Mouse (Mus musculus) gastrocnemius, postnatal 14 days (tissue): Measurements from ENCODE around the gene Espl1. TPM values are rescaled to one million over a fixed set of nuclear protein-coding genes. Genes with fewer than 3 reads are reported as not detected.

Experiments
- DNase-seq: peaks from one replicate; pipeline ENCODE4 v3.0.0; 2021; ENCODE audit warnings: mixed read lengths
- intact Hi-C: fragments of 180-260 bp; cut with DNase I; formaldehyde crosslinking; loops from one replicate; pipeline ENCODE4 v1.15.1; 2025; ENCODE audit warnings: low total_unique reads
- long read RNA-seq, 2 experiments: library from polyadenylated mRNA; stranded (forward); transcript quantifications; one replicate each; pipeline ENCODE4 v2.0.0; 2021
- total RNA-seq, 2 experiments: library from RNA; stranded (reverse); gene quantifications; 2 replicates each; pipeline ENCODE4 v1.2.3; 2021

Espl1 gene
- total RNA-seq = 1 to 10 TPM; 1.1 to 4.1 TPM
- long read RNA-seq, experiment 1, partial matches to known transcripts = 1 of 1 reads
- long read RNA-seq, experiment 1, other reads (novel, unspliced or antisense) = 0 of 1 reads
- long read RNA-seq, experiment 2, full-length matches to known transcripts = 1 of 1 reads
- long read RNA-seq, experiment 2, partial matches to known transcripts = 0 of 1 reads
- long read RNA-seq, experiment 2, other reads (novel, unspliced or antisense) = 0 of 1 reads

DNA sequence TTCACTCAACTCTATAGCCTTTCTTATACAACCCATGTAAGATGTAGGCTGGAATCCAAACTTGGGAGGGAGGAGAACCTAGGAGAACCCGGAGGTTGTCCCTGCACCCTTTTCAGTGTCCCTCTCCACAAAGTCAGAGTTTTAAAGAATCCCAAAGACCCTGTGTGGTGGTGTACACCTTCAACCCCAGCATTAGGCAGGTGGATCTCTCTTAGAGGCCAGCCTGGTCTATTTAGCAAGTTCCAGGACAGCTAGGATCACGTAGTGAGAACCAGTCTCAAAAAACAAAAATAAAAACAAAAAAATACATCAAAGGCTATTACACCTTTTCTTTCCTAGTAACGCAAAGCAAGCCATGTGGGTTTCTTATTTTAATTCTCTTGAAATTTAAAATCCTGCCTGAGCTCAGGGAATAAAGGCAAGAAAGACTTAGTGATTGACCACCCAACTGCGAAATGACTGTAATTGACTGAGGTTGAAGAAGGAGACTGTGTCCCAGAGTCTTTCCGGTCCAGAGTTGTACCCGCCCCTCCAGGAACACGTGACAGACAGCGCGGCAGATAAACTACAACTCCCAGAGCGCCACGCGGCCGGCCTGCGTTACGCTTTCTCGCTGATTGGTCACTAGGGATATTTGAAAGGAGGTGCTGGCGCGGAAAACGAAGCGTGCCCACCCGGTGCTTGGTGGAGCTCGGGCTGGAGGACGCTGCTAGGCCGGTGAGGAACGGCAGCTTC lies at the start of gene Espl1:
Gene Espl1 (plus strand): TSS at position 634 of the 735 bp plus-strand sequence.
- peak; percentile 93 for DNase-seq
- intact Hi-C loops = no loop called here

DNA sequence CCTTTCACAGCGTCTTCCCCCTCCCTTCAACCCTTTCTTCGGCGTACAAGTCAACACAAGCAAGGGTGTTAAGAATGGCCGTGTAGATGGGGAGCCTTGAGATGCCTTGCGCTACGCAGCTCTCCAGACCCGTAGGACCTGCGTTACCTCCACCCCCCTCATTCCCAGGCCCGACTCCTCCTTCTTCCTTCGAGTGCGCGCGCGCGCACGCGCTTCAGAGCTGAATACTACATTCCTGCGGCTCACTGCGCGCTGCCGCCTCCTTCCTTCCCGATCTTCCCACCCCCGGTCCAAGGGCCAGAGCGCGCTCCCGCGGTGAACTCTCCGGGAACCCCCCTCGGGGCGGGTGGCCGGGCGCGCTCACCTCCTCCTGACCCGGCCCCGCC lies 49.2 kb upstream of the Espl1 start:
- DNase-seq = peak; percentile 98
- intact Hi-C loops = no loop called here

DNA sequence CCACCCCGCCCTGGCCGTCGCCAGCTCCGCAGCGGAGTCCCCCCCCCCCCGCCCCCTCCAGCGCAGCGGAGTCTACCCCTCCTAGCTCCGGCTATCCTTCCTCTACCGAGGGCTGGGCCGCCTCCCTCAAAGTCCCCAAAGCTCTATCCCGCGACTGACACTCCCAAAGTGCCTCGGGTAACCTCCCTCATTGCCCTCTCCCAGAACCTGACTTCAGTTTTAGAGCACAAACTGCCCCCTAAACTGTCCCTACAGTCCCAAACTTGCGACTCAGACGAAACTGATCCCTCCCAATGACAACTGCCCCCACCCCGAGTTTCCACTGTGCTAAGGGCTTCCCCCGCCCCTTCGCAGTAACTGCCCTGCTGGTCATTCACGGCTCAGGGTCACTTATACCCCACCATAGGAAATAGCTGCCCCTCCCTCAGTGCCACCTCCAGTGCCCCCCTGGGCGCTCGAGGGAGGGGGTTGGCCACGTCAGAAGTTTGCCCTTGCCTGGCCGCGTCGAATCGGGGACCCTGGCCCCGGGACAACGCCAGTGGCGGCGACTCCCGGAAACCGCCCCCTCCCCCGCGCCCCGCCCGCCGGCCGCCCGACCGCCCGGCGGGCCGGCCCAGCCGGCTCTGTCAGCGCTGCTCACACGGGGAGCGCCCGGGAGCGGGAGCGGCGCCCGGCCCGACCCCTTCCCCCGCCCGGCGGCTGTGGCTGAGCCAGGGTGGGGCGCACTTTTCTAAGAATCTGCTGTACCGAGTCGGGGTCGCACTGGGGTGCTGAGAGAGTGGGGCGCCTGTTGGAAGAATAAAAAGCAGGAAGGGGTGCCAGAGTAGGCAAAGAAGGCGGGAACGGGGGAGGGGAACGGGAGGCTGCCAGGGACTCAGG lies 48.6 kb upstream of the Espl1 start:
- peak; percentile 79 for DNase-seq
- intact Hi-C loops = no loop called here

DNA sequence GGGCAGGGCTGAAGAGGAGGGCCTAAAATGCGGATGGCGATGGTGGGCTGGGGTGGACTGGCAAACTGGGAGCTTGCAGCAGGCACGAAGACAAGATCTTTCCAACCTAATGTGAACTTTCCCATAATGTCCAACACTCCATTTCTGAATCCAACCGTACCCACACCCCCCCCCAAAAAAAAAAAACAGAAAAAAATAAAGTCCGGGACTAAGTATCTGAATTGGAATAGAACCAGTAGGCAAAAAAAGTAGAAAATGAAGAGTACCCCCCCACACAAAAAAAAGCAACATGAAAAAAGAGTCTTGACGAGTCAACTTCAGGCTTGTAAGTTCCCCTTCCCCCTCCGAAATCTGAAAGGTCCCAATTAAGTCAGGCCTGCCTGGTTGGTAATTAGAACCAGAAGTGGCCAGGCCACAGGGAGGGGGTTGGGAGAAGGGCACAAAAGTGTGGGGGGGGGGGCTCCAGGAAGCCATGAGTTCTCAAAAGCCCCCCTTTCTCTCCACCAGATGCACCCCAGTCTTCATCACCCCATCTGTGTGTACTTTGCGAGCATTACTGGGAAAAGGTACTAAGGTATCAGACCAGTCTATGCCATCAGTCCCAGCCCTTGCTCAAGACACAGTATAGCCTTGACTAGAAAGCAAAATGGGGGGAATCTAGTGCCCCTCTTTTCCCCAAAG lies 47.8 kb upstream of the Espl1 start:
- DNase-seq = no peak
- intact Hi-C loops = no loop called here

DNA sequence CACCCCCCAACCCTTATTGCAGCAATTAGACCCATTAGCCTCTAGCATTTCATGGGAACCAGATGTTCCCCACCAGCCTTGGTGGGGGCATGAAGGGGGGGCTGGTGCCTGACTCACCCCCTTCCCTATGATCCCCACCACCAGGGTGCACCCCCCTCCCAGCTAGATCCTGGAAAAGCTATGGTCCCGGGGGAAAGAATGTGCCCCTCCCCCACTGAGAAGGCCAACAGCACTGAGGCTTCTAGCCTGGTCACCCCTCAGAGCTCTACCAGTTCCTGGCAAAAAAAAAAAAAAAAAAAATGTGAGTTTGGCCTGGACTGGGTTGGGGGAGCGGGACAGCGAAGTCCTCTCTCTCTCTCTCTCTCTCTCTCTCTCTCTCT lies 47.3 kb upstream of the Espl1 start:
- intact Hi-C loops = no loop called here
- no peak for DNase-seq

DNA sequence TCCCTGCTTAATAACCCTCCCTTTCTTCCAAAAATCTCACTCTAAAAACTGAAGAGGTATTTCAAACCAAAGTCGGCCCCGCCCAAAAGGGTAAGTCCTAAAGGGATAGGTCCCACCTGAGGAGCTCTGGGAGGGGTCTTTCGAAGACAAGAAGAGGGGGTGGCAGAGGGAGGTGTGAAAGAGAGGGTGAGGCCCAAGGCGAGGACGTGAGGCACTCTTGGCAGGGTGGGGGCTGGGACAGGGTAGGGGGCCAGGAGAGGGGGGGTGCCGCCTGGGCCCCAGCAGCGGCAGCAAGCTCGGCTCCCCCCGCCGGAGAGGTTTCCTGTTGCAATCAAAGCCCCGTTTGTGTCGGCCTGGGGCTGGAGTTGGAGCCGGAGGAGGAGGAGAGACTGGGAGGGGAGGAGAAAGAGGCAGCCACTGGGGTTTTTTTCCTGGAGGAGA lies 46.8 kb upstream of the Espl1 start:
- intact Hi-C loops = no loop called here

DNA sequence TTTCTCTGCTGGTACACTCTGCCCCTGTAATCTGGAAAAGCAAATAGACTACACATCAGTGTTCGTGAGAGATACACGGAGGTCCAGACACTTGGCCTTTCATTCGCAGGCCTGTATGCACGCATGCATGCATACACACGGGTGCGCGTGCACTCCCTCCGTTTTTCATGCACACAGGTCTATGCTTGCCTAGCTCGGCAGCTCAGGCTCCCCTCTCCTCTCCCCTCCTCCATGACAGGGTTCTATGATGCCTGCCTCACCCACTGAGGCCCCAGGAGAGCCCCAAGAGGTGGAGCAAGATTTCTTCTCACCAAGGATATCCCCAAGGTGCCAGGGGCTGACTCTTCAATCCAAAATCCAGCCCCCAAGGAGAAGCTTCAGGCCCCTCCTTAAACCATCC lies 46.1 kb upstream of the Espl1 start:
- no peak for DNase-seq
- intact Hi-C loops = no loop called here

More for the DNA sequence above, 46.8 kb upstream of the Espl1 start:
- DNase-seq = peak; percentile 54

DNA sequence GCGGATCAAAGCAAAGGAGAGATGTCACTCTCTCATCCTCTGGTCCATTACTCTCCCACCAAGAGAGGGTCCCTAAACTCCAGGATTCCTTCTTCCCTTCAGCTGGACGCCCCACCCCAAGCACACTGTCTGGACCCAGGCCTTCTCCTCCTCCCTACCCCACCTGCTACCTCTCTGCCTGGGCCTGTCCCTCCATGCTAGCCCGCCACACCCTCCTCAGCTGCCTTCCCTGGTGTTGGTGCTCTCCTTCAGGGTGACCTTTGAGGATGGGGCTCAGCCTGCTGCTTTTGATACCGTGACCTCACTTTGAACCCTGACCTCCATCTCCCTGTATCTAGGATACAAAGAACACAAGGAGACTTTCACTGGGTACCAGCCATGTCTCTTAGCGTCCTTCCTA lies 45.5 kb upstream of the Espl1 start:
- DNase-seq = no peak
- intact Hi-C loops = no loop called here

DNA sequence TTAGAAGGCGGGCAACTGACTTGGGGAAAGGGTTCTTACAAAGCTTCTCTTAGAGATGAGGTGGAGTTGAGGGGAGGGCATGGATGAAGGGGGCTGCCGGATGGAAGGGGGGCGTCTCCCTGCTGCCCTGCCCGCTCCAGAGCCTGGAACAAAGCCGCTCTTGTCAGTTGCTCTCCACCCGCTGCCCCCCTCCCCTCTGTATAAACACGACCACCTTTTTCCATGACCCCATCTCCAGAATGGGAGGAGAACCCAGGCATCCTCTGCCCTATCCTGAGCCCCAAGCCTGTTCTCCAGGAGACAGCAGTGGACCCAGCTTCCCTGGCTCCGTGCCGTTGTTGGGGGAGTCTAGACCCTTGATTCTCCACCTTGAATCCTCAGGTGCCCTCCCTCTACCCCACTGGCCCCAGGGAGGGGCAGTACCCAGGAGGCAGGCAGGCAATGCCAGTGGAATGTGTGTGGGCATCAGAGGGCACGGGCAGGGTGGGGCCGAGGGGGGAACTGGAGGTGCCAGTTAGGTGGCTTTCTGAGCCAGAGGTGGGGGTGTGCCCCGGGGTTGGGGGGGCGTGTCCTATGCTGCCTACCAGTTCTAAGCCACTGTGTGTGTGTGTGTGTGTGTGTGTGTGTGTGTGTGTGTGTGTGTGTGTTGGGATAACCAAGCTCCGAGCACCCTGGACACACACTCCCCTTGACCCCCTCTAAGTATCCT lies 40.4 kb upstream of the Espl1 start:
- no peak for DNase-seq
- intact Hi-C loops = no loop called here

DNA sequence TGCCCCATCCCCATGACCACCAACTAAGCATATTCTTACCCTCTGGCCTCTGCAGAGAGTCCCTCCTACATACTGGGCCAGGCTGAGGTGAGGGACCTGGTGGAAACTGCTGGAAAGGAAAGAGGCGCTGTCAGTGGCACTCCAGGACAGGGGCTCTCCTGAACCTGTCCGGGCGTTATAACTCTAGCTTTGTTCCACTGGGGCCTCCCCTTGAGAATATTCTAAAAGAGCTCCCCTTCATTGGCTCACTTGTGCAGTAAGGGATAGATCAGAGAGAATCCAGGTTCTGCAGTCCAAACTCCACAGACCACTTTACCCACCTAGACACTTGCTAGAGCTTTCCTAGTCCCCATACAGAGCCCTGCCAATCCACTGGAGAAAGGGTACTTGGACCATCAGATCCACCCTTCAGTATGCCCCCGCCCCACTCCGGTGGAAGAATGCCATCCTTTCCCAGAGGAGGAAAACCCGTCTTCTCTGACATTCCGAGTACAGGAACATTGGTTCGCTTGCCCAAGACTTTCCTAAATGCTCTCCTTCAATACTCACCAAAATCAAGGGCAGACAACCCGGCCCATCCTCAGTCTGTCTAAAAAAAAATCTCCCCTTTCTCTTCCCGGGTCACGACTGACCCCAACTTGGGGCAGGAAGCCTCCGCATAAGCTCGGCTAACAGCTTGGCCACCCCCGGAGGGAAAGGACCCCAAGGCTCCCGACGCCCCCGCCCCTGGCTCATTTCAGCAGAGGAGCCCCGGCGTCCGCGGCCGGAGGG lies 39.5 kb upstream of the Espl1 start:
- no peak for DNase-seq
- intact Hi-C loops = no loop called here

DNA sequence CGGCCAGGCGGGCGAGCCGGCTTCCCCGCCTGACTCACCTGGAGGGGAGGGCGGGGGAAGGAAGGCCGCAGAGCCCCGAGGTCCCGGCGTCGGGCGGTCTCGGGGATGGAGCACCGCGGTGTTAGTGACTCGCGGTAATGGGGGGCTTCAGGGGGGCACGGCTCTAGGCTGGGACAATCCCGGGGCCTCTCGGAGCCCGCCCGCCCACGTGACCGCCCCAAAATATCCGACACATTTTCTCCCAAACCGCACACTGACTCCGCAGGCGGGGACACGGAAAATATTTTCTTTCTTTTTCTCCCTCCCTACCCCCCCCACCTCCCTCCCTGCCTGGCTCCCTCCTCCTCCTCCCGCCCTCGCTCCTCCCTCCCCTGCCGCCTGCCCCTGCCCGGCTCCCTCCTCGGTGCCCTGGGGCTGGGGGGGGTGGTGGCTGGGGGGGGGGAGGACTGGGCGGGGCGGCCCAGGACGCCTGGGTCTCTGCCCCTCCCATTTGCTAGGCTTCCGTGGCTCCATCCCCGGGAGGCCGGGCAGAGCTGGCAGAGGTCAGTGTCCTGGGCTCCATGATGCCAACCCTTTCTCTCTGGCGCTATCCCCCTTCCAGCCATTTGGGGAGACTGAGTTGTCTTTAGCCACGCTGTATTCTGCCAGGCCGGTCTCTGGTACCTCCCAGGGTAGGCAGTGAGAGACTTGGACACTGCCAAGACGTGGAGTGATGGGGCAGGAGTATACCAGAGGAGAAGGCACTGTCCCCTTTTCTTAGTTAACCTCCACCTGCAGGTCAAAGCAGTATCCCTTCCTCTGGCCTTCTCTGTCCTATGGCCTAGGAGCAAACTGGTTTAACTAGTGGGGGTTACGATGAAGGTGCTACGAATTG lies 38.6 kb upstream of the Espl1 start, which contains the start of gene Rarg:
Gene Rarg (minus strand): TSS at position 316 of the 874 bp plus-strand sequence.
- DNase-seq = peak; percentile 52

DNA sequence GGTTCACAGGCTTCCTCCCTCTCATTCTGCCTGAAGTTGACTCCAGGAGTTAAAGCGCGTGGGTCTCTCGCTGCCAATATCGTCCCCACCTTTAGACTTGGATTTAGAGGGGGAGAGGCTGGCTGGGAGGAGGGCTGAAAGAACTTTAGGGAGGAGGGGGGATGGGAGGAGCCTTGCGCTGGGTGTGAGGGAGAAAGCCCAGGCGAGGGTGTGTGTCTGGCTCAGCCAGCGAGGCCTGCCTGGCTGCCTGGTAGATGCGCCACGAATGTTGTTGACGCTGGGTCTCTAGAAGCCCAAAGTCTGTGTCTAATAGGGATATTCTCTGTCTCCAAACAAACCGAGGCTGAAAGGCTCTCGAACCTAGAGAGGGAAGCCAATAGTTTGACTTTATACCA lies 38.0 kb upstream of the Espl1 start:
- intact Hi-C loops = no loop called here
- DNase-seq = peak; percentile 63

More for the DNA sequence above, 38.6 kb upstream of the Espl1 start, which contains the start of gene Rarg:
- intact Hi-C loops = no loop called here

DNA sequence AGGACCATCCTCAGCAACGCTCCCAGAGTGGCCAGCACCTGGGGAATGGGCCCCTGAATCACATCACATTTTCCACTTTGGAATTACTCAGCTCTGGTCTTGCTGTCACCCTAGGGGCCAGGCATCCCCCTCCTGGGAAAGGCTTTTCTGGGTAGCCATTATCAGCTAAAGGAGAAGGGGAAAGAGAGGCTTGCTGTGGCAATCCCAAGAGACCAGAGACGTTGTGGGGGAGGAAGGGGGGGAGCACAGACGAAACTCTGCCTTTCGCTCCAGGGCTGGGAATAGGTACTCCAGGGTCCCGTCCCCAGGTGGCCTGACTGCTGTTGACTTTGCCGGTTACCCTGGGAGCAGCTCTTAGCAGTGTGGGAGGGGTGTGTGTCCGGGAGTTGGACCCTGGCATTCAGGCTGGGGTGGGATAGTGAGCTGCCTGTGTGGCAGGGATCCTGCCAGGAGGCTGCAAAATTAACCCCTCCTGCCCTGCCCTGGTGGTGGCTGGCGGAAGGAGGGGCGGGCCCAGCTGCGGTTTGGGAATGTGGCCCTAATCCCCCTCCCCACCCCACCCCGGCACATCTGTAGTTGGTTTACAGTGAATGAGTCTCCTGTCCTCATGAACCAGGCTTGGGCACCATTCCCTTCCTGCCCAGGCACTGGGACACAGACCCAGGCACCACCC lies 37.3 kb upstream of the Espl1 start:
- DNase-seq = no peak
- intact Hi-C loops = no loop called here

DNA sequence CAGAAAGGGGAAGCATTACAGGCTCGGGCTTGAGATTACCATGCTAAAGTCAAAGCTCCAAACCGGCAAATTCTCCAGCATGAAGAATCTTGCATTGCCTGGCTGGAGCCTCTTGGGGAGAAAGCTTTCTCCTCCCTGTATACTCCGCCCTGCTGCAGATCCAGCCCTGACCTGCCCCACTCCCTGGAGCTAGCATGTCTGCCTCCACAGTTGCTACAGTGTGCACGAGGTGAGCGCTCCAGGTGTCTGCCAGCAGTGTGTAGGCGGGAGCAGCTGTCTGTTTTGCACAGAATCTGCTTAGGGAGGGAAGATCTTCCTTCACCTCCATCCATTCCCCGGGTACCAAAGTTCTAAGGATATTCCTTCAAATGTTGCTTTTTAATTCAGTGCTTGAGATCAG lies 33.5 kb upstream of the Espl1 start:
- intact Hi-C loops = no loop called here
- no peak for DNase-seq

DNA sequence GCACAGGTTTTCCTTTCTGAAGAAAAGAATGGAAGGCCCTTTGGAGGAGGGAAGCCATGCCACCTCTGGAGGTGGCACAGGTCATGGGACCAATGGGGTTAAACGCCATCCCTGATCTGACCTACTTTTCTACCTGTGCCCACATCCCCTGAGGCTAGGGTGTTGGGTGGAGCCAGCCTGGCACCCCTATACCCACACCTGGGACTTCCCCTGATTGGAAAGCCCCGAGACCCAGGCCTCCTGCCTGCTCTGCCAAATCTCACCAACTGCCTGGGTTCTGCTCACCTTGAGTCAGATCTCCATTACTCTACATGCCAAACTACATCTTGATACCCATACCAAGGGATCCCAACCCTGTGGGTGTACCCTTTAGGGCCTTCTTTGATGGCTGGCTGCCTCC lies 33.0 kb upstream of the Espl1 start:
- no peak for DNase-seq
- intact Hi-C loops = no loop called here

DNA sequence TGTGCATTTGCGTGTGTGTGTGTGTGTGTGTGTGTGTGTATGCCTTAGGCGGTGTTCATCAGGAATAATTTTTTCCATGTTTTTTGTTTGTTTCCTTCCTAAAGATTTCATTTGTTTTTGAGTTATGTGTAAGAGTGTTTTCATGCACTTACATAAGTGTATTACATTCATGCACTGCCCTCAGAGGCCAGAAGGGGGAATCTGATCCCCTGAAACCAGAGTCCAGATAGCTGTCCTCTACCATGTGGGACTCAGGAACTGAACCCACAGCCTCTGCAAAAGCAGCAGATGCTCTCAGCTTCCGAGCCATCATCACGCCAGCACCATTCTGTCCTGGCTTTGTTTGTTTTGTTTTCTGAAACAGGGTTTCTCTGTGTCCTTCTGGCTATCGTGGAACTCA lies 30.5 kb upstream of the Espl1 start:
- intact Hi-C loops = no loop called here
- DNase-seq = no peak
